ENCODE assay signal across 10 mouse cellular contexts in the genomic region with DNA sequence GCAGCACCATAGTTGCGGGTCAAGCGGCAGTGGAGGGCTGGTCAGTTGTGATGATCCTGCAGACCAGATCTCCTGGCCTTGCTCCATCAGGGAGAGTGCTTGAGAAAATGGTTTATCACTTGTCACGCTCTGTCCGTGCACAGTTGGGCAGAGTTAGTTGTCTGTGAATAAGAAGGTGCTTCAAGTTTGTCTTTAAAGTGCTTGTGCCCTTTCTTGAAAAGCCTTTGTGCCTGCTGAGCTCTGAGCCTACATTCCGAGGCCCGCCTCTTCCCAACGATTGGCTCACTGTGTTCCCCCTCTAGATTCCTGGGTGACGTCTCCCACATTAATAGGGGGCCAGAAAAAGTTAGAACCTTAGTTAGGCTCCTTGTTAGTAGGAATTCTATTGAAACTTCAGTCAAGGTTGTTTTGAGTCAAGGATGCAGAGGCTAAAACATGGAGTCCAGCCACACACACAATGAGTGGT. TPM values are rescaled to one million over a fixed set of nuclear protein-coding genes. Genes with fewer than 3 reads are reported as not detected.
DNase-seq lines count a peak whose midpoint lies in the region; ATAC-seq lines count a peak whose summit lies in the region.
"Had no signal": no experiment of that assay in that cellular context is flagged by ENCODE, and none has a peak within 500 bp of the region (broad histone marks: within the 10 kb centered on the region; RNA-seq: fewer than 3 reads in every experiment).

No protein-coding gene starts in this region.

- H3K4me2 ChIP-seq in limb, embryonic 12.5 days: peak overlapping the region; percentile 89
- H3K4me2 ChIP-seq in stomach, embryonic 14.5 days (replicated peaks; ENCODE audit: low read depth, low read length): peak overlapping the region; percentile 95

- H3K9ac ChIP-seq in limb, embryonic 12.5 days (replicated peaks): peak overlapping the region; percentile 83
- peak overlapping the region; percentile 60 for H3K9ac ChIP-seq in stomach, embryonic 14.5 days (replicated peaks; ENCODE audit: low read depth, low read length)

- peaks cover 6% of the 10 kb centered on the region for H3K36me3 ChIP-seq in megakaryocyte, embryonic 14.5 days (replicated peaks; ENCODE audit: low read length)
- peaks cover 7% of the 10 kb centered on the region for H3K36me3 ChIP-seq in limb, embryonic 12.5 days
- peaks cover under 1% of the 10 kb centered on the region; the same call in 1 of the 2 replicates for H3K36me3 ChIP-seq in stomach, embryonic 14.5 days (ENCODE audit: control insufficient read depth, insufficient read depth, low read length)

- H3K27ac ChIP-seq in limb, embryonic 12.5 days: peak overlapping the region; percentile 87
- H3K27ac ChIP-seq in stomach, embryonic 14.5 days (ENCODE audit: low read length): peak overlapping the region; percentile 40

- peak; percentile 58 for DNase-seq in embryo, embryonic 10.5 days (ENCODE audit: low spot score)
- no peak for DNase-seq in embryo, embryonic 9.5 days (ENCODE audit: extremely low spot score)
- DNase-seq in urinary bladder, postnatal 25 days (ENCODE audit: low spot score): no peak
- DNase-seq in adipocyte (ENCODE audit: low spot score): no peak
- DNase-seq: B cell, adult 2 months had no signal

- H3K4me3 ChIP-seq in megakaryocyte, embryonic 14.5 days (replicated peaks): peak overlapping the region; percentile 96
- H3K4me3 ChIP-seq in limb, embryonic 12.5 days (replicated peaks): peak overlapping the region; percentile 75
- peak overlapping the region; percentile 74 for H3K4me3 ChIP-seq in stomach, embryonic 14.5 days (ENCODE audit: low read depth, low read length)

- 6% methylated on average over 8 of the region's 8 CpGs for WGBS in limb, embryonic 12.5 days
- 9% methylated on average over 8 of the region's 8 CpGs for WGBS in stomach, embryonic 14.5 days

- no peak for ATAC-seq in megakaryocyte, adult 5-6 weeks (ENCODE audit: poor library complexity, severe bottlenecking)
- no peak for ATAC-seq in limb, embryonic 12.5 days (ENCODE audit: insufficient number of reproducible peaks, insufficient read depth, low FRiP score, low TSS enrichment, low read depth)
- no peak for ATAC-seq in stomach, embryonic 14.5 days (ENCODE audit: insufficient number of reproducible peaks, insufficient read depth, low FRiP score, low read depth)

- H3K27me3 ChIP-seq in megakaryocyte, embryonic 14.5 days (replicated peaks): peaks cover 8% of the 10 kb centered on the region
- peaks cover 13% of the 10 kb centered on the region; the same call in 1 of the 2 replicates for H3K27me3 ChIP-seq in limb, embryonic 12.5 days
- H3K27me3 ChIP-seq in stomach, embryonic 14.5 days (ENCODE audit: control insufficient read depth, insufficient read depth, low read length): no peaks in the 10 kb centered on the region

- H3K9me3 ChIP-seq in megakaryocyte, embryonic 14.5 days: no peaks in the 10 kb centered on the region
- H3K9me3 ChIP-seq in limb, embryonic 12.5 days: no peaks in the 10 kb centered on the region
- no peaks in the 10 kb centered on the region for H3K9me3 ChIP-seq in stomach, embryonic 14.5 days (ENCODE audit: control insufficient read depth, low read depth, low read length)

- peaks cover 77% of the 10 kb centered on the region for H3K4me1 ChIP-seq in megakaryocyte, embryonic 14.5 days
- H3K4me1 ChIP-seq in limb, embryonic 12.5 days (replicated peaks): peaks cover 65% of the 10 kb centered on the region
- peaks cover 50% of the 10 kb centered on the region for H3K4me1 ChIP-seq in stomach, embryonic 14.5 days (ENCODE audit: control insufficient read depth, insufficient read depth, low read length)

RNA-seq across cellular contexts. Expression of gene Rassf1, which starts 0.6 kb away (rescaled TPM):
- 10.3 and 12.6 TPM in 2 replicates for polyA plus RNA-seq in megakaryocyte, embryonic 14.5 days (2012; ENCODE audit: insufficient read depth, low replicate concordance)
- 34.3 and 37.7 TPM in 2 replicates for total RNA-seq in megakaryocyte, adult 5-6 weeks (2015)
- total RNA-seq in megakaryocyte, adult 5-6 weeks (2017): 46.7 and 57.3 TPM in 2 replicates
- 59.8 and 64.8 TPM in 2 replicates for polyA plus RNA-seq in limb, embryonic 12.5 days (2016; fragmentation: Nextera tagmentation; extraction: Ambion mirVana)
- polyA plus RNA-seq in stomach, embryonic 14.5 days (2014; fragmentation: Nextera tagmentation; extraction: Ambion mirVana): 53.6 and 54.1 TPM in 2 replicates

RNA-seq across cellular contexts. Expression of gene Zmynd10, which starts 4.8 kb away (rescaled TPM):
- 0.68 TPM in 1 of 2 replicates, not detected in the other for polyA plus RNA-seq in megakaryocyte, embryonic 14.5 days (2012; ENCODE audit: insufficient read depth, low replicate concordance)
- not detected in 2 replicates for total RNA-seq in megakaryocyte, adult 5-6 weeks (2015)
- total RNA-seq in megakaryocyte, adult 5-6 weeks (2017): not detected in 2 replicates
- 1.2 and 1.7 TPM in 2 replicates for polyA plus RNA-seq in limb, embryonic 12.5 days (2016; fragmentation: Nextera tagmentation; extraction: Ambion mirVana)
- 0.52 and 0.74 TPM in 2 replicates for polyA plus RNA-seq in stomach, embryonic 14.5 days (2014; fragmentation: Nextera tagmentation; extraction: Ambion mirVana)
- total RNA-seq: neutrophil, adult 5-6 weeks had no signal

RNA-seq across cellular contexts. Expression of gene Nprl2, which starts 9.9 kb away (rescaled TPM):
- 0.37 TPM in 1 of 2 replicates, not detected in the other for polyA plus RNA-seq in megakaryocyte, embryonic 14.5 days (2012; ENCODE audit: insufficient read depth, low replicate concordance)
- total RNA-seq in megakaryocyte, adult 5-6 weeks (2015): 8.3 and 12.5 TPM in 2 replicates
- total RNA-seq in megakaryocyte, adult 5-6 weeks (2017): 15.7 and 18.9 TPM in 2 replicates
- polyA plus RNA-seq in limb, embryonic 12.5 days (2016; fragmentation: Nextera tagmentation; extraction: Ambion mirVana): 38.6 and 40.1 TPM in 2 replicates
- polyA plus RNA-seq in stomach, embryonic 14.5 days (2014; fragmentation: Nextera tagmentation; extraction: Ambion mirVana): 44.7 and 46.0 TPM in 2 replicates

RNA-seq across cellular contexts. Expression of gene Cyb561d2, which starts 9.9 kb away (rescaled TPM):
- polyA plus RNA-seq in megakaryocyte, embryonic 14.5 days (2012; ENCODE audit: insufficient read depth, low replicate concordance): 4.2 and 18.5 TPM in 2 replicates
- total RNA-seq in megakaryocyte, adult 5-6 weeks (2015): 12.8 and 15.5 TPM in 2 replicates
- total RNA-seq in megakaryocyte, adult 5-6 weeks (2017): 14.2 and 21.7 TPM in 2 replicates
- polyA plus RNA-seq in limb, embryonic 12.5 days (2016; fragmentation: Nextera tagmentation; extraction: Ambion mirVana): 15.3 and 15.6 TPM in 2 replicates
- polyA plus RNA-seq in stomach, embryonic 14.5 days (2014; fragmentation: Nextera tagmentation; extraction: Ambion mirVana): 23.8 and 29.2 TPM in 2 replicates

RNA-seq across cellular contexts. Expression of gene Tusc2, which starts 11.1 kb away (rescaled TPM):
- polyA plus RNA-seq in megakaryocyte, embryonic 14.5 days (2012; ENCODE audit: insufficient read depth, low replicate concordance): 23.3 and 103 TPM in 2 replicates
- 12.2 and 12.4 TPM in 2 replicates for total RNA-seq in megakaryocyte, adult 5-6 weeks (2015)
- 8.9 and 10.8 TPM in 2 replicates for total RNA-seq in megakaryocyte, adult 5-6 weeks (2017)
- 50.6 and 52.6 TPM in 2 replicates for polyA plus RNA-seq in limb, embryonic 12.5 days (2016; fragmentation: Nextera tagmentation; extraction: Ambion mirVana)
- polyA plus RNA-seq in stomach, embryonic 14.5 days (2014; fragmentation: Nextera tagmentation; extraction: Ambion mirVana): 36.2 and 40.3 TPM in 2 replicates
